Mouse (Mus musculus) erythroblast, embryonic 14.5 days (primary cell): ENCODE results near the gene Slc27a5.

Experiments used
- GATA1 ChIP-seq: IDR thresholded peaks from 2 replicates; pipeline ENCODE4 v1.6.1; 2012; ENCODE audit warnings: low read length, inconsistent platforms, mixed read lengths
- TAL1 ChIP-seq: IDR thresholded peaks from 3 replicates; pipeline ENCODE4 v1.6.1; 2012; ENCODE audit warnings: low read length, inconsistent platforms, mixed read lengths

GRCm38 (mm10) chr7:12949032-12949871 is 48.7 kb downstream of the Slc27a5 start:
- TF ChIP-seq GATA1, result no peak
- TF ChIP-seq TAL1, result no peak
